Mouse (Mus musculus) right cerebral cortex, adult 18-20 months (tissue): Measurements from ENCODE around the gene Unc13b.
"Not testable (repeated sequence)": the region's sequence is repeated elsewhere in the genome, so short reads cannot be mapped to it uniquely, and the experiment has no call there.

Experiments
- DNase-seq: peaks from one replicate; pipeline ENCODE4 v3.0.0; 2022; ENCODE audit warnings: mixed read lengths

The Unc13b gene

GRCm38 (mm10) chr4:43114946-43115345 lies 56.2 kb downstream of the Unc13b start:
- peak; percentile 50 for DNase-seq

- DNase-seq = no peak
Measured at GRCm38 (mm10) chr4:43116249-43116648, 57.5 kb downstream of the Unc13b start.

- no peak for DNase-seq
Measured at GRCm38 (mm10) chr4:43129750-43130149, 71.0 kb downstream of the Unc13b start.

DNA sequence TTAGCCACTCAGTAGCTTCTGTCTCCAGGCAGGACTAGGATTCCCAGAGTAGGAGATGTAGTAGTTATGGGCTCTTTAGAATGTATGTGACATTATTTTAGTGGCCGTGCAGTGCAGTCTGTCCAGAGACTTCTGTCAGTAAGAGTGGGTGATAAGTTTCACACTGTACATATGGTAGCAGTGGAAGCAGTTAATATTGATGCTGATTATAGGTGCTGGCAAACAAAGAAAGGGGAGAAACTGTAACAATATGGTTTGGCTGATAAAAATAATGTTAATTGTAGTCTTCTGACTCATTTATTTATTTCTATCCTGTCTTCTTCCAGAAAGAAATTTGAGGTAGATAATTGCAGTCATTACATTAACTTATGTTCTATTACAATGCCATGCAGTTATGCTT lies 83.9 kb downstream of the Unc13b start:
- no peak for DNase-seq

DNA sequence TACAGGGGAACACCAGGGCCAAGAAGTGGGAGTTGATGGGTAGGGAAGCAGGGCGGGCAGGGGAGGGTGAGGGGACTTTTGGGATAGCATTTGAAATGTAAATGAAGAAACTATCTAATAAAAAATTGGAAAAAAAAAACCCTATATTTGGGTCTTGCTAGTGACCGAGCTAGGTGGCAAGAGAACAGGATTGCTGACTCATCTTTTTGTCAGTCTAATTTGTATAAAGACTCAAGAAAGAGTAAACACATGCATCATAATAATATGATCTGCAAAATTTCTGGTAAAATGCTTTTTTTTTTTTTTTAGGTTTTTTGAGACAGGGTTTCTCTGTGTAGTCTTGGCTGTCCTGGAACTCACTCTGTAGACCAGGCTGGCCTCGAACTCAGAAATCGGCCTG lies 93.7 kb downstream of the Unc13b start:
- DNase-seq = not testable (repeated sequence)

- DNase-seq = no peak
Measured at GRCm38 (mm10) chr4:43160045-43160444, 101.3 kb downstream of the Unc13b start.

DNA sequence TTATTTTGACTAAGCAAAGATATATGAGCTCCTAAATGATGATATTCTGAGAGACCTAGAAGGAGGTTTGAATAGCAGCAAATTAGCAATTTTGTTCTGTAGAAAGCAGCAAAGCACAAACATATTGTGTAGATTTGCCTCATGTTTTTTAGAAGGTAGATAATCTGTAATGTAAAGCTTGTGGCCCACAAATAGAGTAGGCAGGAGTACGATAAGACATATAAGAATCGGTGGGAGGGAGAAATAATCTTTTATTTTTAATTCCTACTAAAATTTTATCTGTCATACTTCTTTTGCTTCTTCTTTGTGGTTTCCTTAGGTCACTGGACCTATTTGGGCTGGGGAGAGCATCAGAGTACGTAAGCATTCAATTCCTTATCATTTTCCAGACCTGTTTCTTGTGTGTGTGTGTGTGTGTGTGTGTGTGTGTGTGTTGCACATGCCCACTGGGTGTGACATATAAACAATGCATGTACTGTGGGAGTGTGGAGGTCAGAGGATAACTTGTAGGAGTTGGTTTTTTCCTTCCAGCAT lies 102.4 kb downstream of the Unc13b start:
- no peak for DNase-seq

GRCm38 (mm10) chr4:43163205-43163604 lies 104.5 kb downstream of the Unc13b start:
- DNase-seq = no peak

DNA sequence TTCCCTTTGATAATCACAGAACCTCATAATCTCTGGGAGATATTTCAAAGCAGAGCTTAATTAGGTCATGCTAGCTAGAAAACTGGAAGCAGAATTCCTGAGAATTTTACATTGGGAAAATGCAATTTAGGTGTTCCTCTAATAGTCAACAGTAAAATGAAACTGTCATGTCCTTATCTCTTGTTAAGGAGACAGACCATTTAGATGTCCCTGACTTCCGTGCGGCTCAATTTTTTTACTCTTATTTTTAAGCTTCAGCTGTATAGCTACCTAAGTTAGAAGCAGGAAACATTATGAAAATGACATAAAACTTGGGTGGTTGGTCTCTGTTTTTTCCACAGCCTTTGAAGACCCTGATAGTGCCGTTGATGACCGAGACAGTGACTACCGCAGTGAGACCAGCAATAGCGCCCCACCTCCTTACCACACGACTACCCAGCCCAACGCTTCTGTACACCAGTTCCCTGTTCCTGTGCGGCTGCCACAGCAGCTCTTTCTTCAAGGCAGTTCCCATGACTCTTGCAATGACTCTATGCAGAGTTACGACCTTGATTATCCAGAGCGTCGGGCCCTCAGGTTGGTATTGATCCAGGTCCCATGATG lies 106.8 kb downstream of the Unc13b start:
- no peak for DNase-seq

DNA sequence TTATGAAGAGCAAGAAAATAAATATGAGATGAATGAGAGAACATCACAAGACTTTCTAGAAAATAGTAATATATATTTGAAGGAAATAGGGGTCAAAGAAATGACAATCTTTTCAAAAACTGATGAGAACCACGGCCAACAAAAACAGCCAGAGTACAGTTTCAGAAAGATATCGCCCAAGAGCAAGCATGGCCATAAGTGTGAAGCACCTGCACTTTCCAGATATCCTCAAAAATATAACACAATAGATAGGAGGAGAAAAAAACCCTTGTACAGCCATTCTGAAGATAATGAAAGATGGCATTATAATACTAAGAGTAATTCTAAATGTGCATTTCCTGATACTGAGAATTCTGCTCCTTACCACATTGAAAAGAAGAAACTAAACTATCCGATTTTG lies 111.3 kb downstream of the Unc13b start:
- DNase-seq = no peak

DNA sequence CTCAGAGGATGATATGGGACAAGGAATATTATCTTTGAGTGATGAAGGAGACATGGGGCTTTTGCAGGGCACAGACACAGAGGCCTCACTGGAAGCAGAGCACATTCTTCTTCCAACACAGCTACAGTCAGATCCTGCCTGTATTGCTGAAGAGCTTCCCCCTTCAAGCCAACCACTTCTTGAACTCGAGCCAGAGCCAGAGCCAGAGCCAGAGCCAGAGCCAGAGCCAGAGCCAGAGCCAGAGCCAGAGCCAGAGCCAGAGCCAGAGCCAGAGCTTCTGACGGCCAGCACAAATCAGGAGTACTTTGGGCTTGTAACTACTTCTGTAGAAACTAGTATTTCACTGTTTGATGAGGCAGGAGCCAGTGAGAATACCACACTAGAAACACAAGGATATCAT lies 118.4 kb downstream of the Unc13b start:
- DNase-seq = no peak

DNA sequence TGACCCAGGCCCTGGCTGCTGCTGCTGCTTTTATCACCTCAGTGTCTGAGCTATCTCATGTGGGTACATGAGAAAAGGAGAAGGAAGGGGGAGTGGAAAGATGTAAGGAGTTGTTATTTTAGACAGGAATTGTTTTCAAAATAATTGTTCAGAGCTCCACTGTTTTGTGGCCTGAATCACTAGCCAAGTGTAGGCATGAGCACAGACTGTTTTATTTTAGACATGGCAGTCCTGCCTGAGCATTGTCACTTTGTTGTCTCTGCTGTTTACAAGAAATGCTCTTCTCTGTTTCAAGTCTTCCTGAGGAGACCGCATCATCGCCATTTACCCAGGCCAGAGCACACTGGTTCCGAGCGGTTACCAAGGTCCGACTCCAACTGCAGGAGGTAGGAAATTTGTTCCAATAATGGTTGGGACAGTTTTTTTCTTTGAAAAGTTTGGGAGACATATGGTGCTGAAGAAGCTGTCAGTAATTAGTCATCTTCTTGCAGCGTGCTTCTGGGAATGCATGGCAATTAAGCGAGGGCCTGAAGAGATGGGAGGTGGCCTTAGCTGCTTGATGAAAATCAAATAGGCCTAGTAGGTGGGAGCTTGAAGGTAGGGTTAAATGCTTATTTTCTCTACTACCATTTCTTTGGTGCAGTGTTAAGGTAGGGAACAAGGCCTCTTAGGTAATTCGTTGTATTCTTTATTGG lies 123.9 kb downstream of the Unc13b start:
- peak; percentile 26 for DNase-seq

DNA sequence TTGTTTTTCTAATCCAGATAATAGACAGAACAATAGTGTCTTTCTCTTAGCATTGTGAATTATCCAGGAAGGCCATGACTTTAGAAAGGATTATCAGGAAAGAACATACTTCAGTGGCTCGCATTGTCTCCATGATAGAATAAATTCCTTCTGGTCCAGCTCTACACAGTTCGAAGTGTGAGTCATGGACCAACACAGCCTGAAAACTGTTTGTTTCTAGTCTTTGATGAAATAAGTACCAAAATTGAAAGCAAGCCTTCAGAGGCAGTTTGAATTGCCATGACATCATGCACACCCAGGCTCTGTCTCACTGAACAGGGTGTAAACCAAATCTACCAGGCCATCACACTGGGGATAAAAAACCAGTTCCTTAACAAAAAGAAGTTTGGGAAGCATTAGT lies 128.7 kb downstream of the Unc13b start:
- DNase-seq = no peak

- peak; percentile 79 for DNase-seq
Measured at GRCm38 (mm10) chr4:43189381-43189780, 130.6 kb downstream of the Unc13b start.

DNA sequence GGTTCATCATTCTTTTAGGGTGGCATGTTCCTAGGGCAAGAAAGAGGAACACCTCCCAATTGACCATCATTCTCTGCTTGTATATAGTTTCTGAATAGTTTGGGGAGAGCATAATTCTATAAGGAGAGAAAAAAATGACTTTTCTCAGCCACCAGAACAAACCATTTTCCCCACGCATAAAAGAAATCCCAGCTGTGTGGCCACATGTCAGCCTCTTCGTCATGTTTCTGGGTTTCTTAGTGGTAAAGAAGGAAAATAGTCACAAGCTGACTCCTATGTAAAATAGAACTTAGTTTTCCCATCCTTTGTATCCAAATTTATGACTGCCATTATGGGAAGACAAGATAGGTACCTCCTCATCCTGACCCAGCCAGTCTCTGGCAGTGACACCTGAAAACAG lies 146.2 kb downstream of the Unc13b start:
- DNase-seq = peak; percentile 39

GRCm38 (mm10) chr4:43205571-43205970 lies 146.8 kb downstream of the Unc13b start:
- DNase-seq = peak; percentile 23

DNA sequence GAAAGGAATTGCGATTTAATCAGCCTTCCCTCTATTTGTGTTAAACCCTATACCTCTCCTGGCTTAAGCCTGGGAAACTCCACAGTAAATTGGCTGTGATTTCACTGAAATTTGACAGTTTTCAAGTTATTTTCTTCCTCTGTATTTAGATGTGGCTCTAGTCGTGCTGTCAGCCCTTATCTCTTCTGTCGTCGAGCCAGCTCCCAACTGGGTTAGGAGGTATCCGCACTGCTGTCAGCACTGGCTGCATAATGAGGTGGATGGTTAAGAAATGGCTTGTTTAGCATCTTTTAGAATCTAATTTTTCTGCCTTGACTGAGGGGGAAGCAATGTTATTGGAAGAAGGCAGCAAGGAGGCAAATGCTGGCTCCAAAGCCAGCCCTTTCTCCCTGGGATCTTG lies 148.2 kb downstream of the Unc13b start:
- DNase-seq = peak; percentile 67

DNA sequence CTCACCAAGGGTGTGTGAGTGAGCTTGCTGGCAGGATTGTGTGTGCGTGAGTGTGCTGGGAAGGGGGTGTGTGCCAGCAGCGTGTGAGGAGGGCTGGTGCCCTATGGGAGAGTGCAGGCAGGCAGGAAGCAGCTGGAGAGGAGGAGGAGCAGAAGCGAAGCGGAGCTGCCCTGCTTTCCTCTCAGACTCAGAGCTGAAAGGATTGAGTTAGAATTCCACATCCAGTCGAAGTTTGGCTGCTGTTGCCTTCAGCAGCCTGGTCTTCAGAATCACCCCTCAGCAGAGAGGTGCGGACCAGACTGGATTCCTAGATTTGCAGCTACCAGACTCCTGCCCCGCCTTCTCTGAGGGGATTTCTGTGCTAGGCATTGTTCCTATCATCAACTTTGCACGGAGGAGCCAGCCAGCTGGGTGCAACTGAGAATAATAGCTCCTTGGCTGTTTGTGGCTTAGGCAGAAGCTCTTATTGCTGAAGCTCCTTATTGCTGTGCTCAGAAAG lies 150.4 kb downstream of the Unc13b start:
- peak; percentile 87 for DNase-seq

DNA sequence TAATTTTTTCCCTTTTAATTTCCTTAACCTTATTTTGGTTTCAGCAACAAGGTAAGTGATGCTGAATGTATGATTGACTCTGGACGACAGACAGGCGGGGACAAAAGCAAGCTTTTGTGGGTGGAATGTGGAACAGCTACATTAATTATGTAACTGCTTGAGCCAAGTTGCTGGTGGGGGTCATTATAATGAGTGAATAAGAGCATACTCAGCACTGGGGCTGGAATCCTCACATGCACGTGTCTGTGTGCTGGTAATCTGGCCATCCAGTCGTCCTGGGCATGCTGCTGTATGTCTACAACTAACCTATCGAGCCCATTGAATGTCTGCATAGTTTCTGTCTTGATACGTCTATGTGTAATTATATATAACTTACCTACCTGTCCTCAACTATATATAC lies 150.9 kb downstream of the Unc13b start:
- DNase-seq = peak; percentile 21

GRCm38 (mm10) chr4:43216491-43216890 lies 157.7 kb downstream of the Unc13b start:
- no peak for DNase-seq

DNA sequence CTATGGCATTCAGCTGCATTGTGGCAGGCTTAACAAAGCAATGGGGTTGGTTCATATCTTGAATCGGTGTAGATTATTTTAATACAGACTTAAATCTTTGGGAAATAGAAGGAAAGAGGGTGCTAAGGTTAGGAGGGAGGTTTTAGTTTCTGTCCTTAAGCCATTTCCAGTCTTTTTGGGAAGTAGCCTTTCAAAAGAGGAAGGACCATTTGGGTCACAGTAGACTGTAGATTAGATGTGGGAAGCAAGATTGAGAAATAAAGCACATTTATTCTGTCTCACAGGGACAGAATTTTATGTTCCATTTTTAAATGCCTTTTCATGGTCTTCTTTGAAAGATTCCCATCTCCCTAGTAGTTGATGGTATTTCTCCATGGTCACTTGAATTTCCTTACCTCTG lies 159.2 kb downstream of the Unc13b start:
- DNase-seq = no peak

DNA sequence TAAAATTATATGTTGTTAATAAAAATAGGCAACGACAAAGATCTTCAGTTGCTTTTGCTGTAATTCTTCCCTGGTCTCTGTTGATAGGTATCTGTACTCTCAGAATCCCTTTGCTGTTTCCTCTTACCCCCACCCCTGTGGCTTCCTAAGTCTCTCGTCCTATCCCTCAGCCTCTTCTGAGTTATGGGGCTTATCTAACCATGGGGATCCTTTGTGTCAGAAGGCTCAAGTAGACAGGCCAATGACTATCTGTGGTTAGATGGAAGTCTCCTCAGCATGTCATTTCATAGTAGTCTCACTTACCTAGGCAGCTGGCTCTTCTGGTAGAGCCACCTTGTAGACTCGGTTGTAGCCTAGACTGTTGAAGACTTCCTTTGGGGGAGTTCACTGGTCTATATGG lies 173.1 kb downstream of the Unc13b start:
- DNase-seq = no peak

GRCm38 (mm10) chr4:43232985-43233384 lies 174.2 kb downstream of the Unc13b start:
- DNase-seq = no peak

DNA sequence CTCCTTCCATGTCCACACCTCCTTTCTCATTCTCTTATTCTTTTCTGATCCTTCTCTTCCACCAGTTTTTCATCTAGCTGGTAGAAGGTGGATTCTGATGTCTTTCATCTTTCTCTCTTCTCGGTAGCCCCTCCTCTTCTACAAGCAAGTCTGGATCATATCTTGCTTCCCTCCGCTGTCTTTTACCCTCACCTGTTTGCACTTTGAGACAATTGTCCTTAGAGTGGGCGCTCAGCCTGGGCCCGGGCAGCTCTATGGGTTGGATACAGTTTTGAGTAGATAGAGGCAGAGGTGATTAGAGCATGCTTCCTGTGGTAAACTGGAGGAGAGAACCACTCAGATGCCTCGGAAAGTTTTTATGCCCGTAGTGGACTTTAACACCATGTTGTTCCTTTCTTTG lies 174.7 kb downstream of the Unc13b start:
- no peak for DNase-seq
